ENCODE assay signal across 19 mouse cellular contexts in the genomic region with DNA sequence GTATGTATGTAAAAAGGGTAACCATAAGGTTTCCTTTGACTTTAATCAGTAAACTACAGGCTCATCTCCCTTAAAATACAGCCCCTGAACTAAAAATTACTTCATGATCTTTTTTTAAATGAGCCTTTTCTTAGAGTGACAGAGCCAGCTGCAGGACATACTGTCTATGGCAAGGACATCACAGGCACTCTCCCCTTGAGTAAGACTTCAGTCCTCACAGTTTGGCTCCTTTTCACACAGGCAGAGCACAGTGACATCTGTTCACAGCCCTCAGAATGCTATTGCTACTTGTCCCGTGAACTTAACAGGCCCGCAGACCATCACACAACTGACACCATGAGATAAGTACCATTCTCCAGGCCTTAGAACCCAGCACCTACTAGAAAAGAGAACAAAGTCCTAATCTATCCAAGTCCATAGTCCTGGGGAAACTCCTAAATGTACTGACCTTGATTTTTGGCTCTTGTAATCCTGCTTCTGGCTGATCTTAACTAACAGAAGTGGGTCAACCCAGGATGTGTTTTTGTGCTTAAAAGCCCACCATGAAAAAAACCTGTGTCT. TPM values are rescaled to one million over a fixed set of nuclear protein-coding genes. Genes with fewer than 3 reads are reported as not detected.
DNase-seq lines count a peak whose midpoint lies in the region; ATAC-seq and TF ChIP-seq lines count a peak whose summit lies in the region.
"Had no signal": no experiment of that assay in that cellular context is flagged by ENCODE, and none has a peak within 500 bp of the region (broad histone marks: within the 10 kb centered on the region; RNA-seq: fewer than 3 reads in every experiment).

No protein-coding gene starts in this region.

- TF ChIP-seq CTCF in hindbrain, postnatal 0 days (IDR thresholded peaks at IDR 0.05; ENCODE audit: low read depth) = no peak

- TF ChIP-seq POLR2A in myocyte (IDR thresholded peaks at IDR 0.05; ENCODE audit: insufficient read length, low read depth) = no peak

- 62% methylated on average over 2 of the region's 2 CpGs for WGBS in hindbrain, postnatal 0 days

- H3K4me1 ChIP-seq in hindbrain, postnatal 0 days (ENCODE audit: insufficient read depth, low read length) = no peaks in the 10 kb centered on the region
- H3K4me1 ChIP-seq: forebrain, embryonic 10.5 days; midbrain, embryonic 13.5 days; neural tube, embryonic 12.5 days had no signal

- ATAC-seq in hindbrain, postnatal 0 days = no peak
- ATAC-seq: midbrain, embryonic 13.5 days had no signal

- no peak overlapping the region for H3ac ChIP-seq in myocyte (ENCODE audit: control insufficient read depth, insufficient read length)

- no peaks in the 10 kb centered on the region for H3K9me3 ChIP-seq in hindbrain, postnatal 0 days (ENCODE audit: low read length)
- H3K9me3 ChIP-seq: forebrain, embryonic 10.5 days; midbrain, embryonic 13.5 days; neural tube, embryonic 12.5 days had no signal

- H3K79me2 ChIP-seq in myocyte (ENCODE audit: control insufficient read depth, insufficient read depth) = no peaks in the 10 kb centered on the region

- no peak overlapping the region for H3K9ac ChIP-seq in hindbrain, postnatal 0 days (replicated peaks; ENCODE audit: low read length)
- H3K9ac ChIP-seq: midbrain, embryonic 13.5 days; neural tube, embryonic 12.5 days had no signal

- peak; percentile 82 for DNase-seq in heart, adult 11 months
- no peak for DNase-seq in heart, postnatal 25 days (ENCODE audit: low spot score)
- peak; percentile 42 for DNase-seq in MEL-GATA-1-ER (ENCODE audit: extremely low read depth, low read depth)
- DNase-seq in gastrocnemius, adult 8-10 months (ENCODE audit: low spot score in 2 of 2) = peak; percentile 25 to 34
- no peak for DNase-seq in hindbrain, postnatal 0 days (ENCODE audit: low spot score)
- DNase-seq in thymus, postnatal 4 days = no peak
- DNase-seq: adrenal gland, postnatal 14 days; B cell, adult 2 months; cerebellum, adult 8-10 months; kidney, adult 11 months; lung, adult 18-20 months; thymus, postnatal 14 days had no signal

- intact Hi-C loops in heart, postnatal 25 days (cut with DNase I) = no loop called here

- H3K27me3 ChIP-seq in myocyte (ENCODE audit: control insufficient read depth, insufficient read depth, insufficient read length) = no peaks in the 10 kb centered on the region
- H3K27me3 ChIP-seq in hindbrain, postnatal 0 days (ENCODE audit: insufficient read depth, low read length) = no peaks in the 10 kb centered on the region
- H3K27me3 ChIP-seq: midbrain, embryonic 13.5 days; neural tube, embryonic 12.5 days had no signal

- H3K27ac ChIP-seq in hindbrain, postnatal 0 days = no peak overlapping the region
- H3K27ac ChIP-seq: forebrain, embryonic 10.5 days; left cerebral cortex, adult 2 months; midbrain, embryonic 13.5 days; neural tube, embryonic 12.5 days had no signal

- H3K4me2 ChIP-seq in myocyte (ENCODE audit: low read depth) = peak overlapping the region; percentile 31
- H3K4me2 ChIP-seq in hindbrain, postnatal 0 days (ENCODE audit: low read depth, low read length) = no peak overlapping the region
- H3K4me2 ChIP-seq: heart, embryonic 11.5 days; liver, embryonic 11.5 days; midbrain, embryonic 13.5 days; neural tube, embryonic 12.5 days had no signal

- no peaks in the 10 kb centered on the region for H3K36me3 ChIP-seq in myocyte (ENCODE audit: control insufficient read depth, insufficient read depth)
- no peaks in the 10 kb centered on the region for H3K36me3 ChIP-seq in hindbrain, postnatal 0 days (ENCODE audit: insufficient read depth, low read length)
- H3K36me3 ChIP-seq: forebrain, embryonic 10.5 days; midbrain, embryonic 13.5 days; neural tube, embryonic 12.5 days had no signal

- H3K4me3 ChIP-seq in myocyte = no peak overlapping the region
- no peak overlapping the region for H3K4me3 ChIP-seq in hindbrain, postnatal 0 days (ENCODE audit: low read length)
- H3K4me3 ChIP-seq: forebrain, embryonic 10.5 days; left cerebral cortex, adult 2 months; midbrain, embryonic 13.5 days; neural tube, embryonic 12.5 days had no signal

TF ChIP-seq in myocyte, 11 proteins besides CTCF, POLR2A, EP300 and RAD21:
- TF ChIP-seq TCF12 (IDR thresholded peaks at IDR 0.05; ENCODE audit: insufficient read depth, poor library complexity, severe bottlenecking) = peak; percentile 80
- no peak for TF ChIP-seq MAX (IDR thresholded peaks at IDR 0.05; ENCODE audit: low read depth)
- peak; percentile 49 for TF ChIP-seq TCF3 (IDR thresholded peaks at IDR 0.05; ENCODE audit: insufficient read length, low read depth)
- no peak for TF ChIP-seq SRF (IDR thresholded peaks at IDR 0.05; ENCODE audit: control insufficient read depth, insufficient read length, low read depth)
- TF ChIP-seq MYOD1 (IDR thresholded peaks at IDR 0.05; ENCODE audit: control insufficient read depth in 1 of 3, insufficient read length in 2 of 3, low read depth in 2 of 3) = peak; percentile 94 to 98 (median 98)
- peak in 2 of 3 experiments; percentile 57 to 67 for TF ChIP-seq MYOG (IDR thresholded peaks at IDR 0.05; ENCODE audit: control insufficient read depth in 1 of 3, insufficient read depth in 1 of 3, insufficient read length in 2 of 3, low read depth in 2 of 3)
TF ChIP-seq in myocyte: peak in this region for 4.

RNA-seq across cellular contexts. Expression of gene Neb, which starts 12.2 kb away (rescaled TPM):
- 1 to 10 TPM; 4.8 to 5.2 TPM for total RNA-seq in heart, postnatal 25 days (2021)
- total RNA-seq in gastrocnemius, adult 8-10 months (2022) = 1,000 to 10,000 TPM; 6,560 to 8,442 (median 7,482) TPM
- 60.8 TPM for polyA plus RNA-seq in myocyte (2012; fragmentation: generic; extraction: Trizol)
- 1.2 and 2.5 TPM in 2 replicates for total RNA-seq in hindbrain, postnatal 0 days (2014; rRNA removed)
- 0.38 and 0.58 TPM in 2 replicates for polyA plus RNA-seq in hindbrain, postnatal 0 days (2015; fragmentation: Nextera tagmentation; extraction: Ambion mirVana)

RNA-seq across cellular contexts. Expression of gene Arl5a, which starts 34.2 kb away (rescaled TPM):
- 10 to 100 TPM; 35.3 to 38.2 TPM for total RNA-seq in heart, postnatal 25 days (2021)
- total RNA-seq in gastrocnemius, adult 8-10 months (2022) = 10 to 100 TPM; 35.9 to 39.8 (median 38.1) TPM
- polyA plus RNA-seq in myocyte (2012; fragmentation: generic; extraction: Trizol) = 14.6 TPM
- total RNA-seq in hindbrain, postnatal 0 days (2014; rRNA removed) = 51.0 and 53.2 TPM in 2 replicates
- 25.6 and 28.0 TPM in 2 replicates for polyA plus RNA-seq in hindbrain, postnatal 0 days (2015; fragmentation: Nextera tagmentation; extraction: Ambion mirVana)

Comparison
In these comparisons a context has a peak if more than half of its experiments do, and no peak if none do; other contexts are left out.
1. DNase-seq: peak in heart, adult 11 months (single experiment), MEL-GATA-1-ER (single experiment) and gastrocnemius, adult 8-10 months (2 of 2); none in heart, postnatal 25 days (single experiment), hindbrain, postnatal 0 days (single experiment) and thymus, postnatal 4 days (single experiment).
2. RNA of gene Neb, which starts 12.2 kb away (total RNA-seq): 6,560 to 8,442 TPM in gastrocnemius, adult 8-10 months; 4.8 to 5.2 TPM in heart, postnatal 25 days and 1.2 to 2.5 TPM in hindbrain, postnatal 0 days; every median in the first group is over 1,000 times any median in the second.